ENCODE assay signal across 23 mouse cellular contexts in genomic region chr4:44073799-44074198, GRCm38 (mm10). TPM values are rescaled to one million over a fixed set of nuclear protein-coding genes. Genes with fewer than 3 reads are reported as not detected.
A peak's percentile ranks its signal among the peaks of the same experiment; 100 is the strongest.
DNase-seq lines count a peak whose midpoint lies in the region; ATAC-seq and TF ChIP-seq lines count a peak whose summit lies in the region.
"Had no signal": no experiment of that assay in that cellular context is flagged by ENCODE, and none has a peak within 500 bp of the region (broad histone marks: within the 10 kb centered on the region; RNA-seq: fewer than 3 reads in every experiment).

No protein-coding gene starts in this region.

- 77% methylated on average over 3 of the region's 3 CpGs for WGBS in heart, postnatal 0 days
- WGBS in intestine, embryonic 16.5 days = 79% methylated on average over 3 of the region's 3 CpGs
- 69% methylated on average over 3 of the region's 3 CpGs for WGBS in liver, embryonic 16.5 days (ENCODE audit: insufficient replicate concordance)
- WGBS in kidney, embryonic 14.5 days = 84% methylated on average over 3 of the region's 3 CpGs

- H3K4me3 ChIP-seq in heart, postnatal 0 days (ENCODE audit: low read depth, low read length) = no peak overlapping the region
- no peak overlapping the region for H3K4me3 ChIP-seq in intestine, embryonic 16.5 days (ENCODE audit: low read length)
- no peak overlapping the region for H3K4me3 ChIP-seq in liver, embryonic 16.5 days (ENCODE audit: low read depth, low read length)
- H3K4me3 ChIP-seq in kidney, embryonic 14.5 days (ENCODE audit: low read length) = no peak overlapping the region
- H3K4me3 ChIP-seq: embryonic facial prominence, embryonic 12.5 days; midbrain, embryonic 12.5 days had no signal

- no peak for TF ChIP-seq CTCF in heart, postnatal 0 days (IDR thresholded peaks at IDR 0.05; ENCODE audit: low read depth)

- no peak overlapping the region for H3K9ac ChIP-seq in heart, postnatal 0 days (replicated peaks; ENCODE audit: low read depth, low read length)
- H3K9ac ChIP-seq in intestine, embryonic 16.5 days (ENCODE audit: low read depth, low read length) = no peak overlapping the region
- H3K9ac ChIP-seq in liver, embryonic 16.5 days (ENCODE audit: low read depth, low read length) = no peak overlapping the region
- H3K9ac ChIP-seq in kidney, embryonic 14.5 days (ENCODE audit: low read depth, low read length) = no peak overlapping the region
- H3K9ac ChIP-seq: embryonic facial prominence, embryonic 12.5 days; midbrain, embryonic 12.5 days had no signal

- no peak for TF ChIP-seq EP300 in heart, postnatal 0 days (IDR thresholded peaks at IDR 0.05; ENCODE audit: low read depth)

- no peak for ATAC-seq in heart, postnatal 0 days (ENCODE audit: insufficient read depth, low read depth)
- no peak for ATAC-seq in intestine, embryonic 16.5 days
- no peak for ATAC-seq in liver, embryonic 16.5 days (ENCODE audit: low read depth)
- ATAC-seq in kidney, embryonic 14.5 days (ENCODE audit: low FRiP score, low TSS enrichment) = no peak
- ATAC-seq: CD4-positive, CD25-positive, alpha-beta regulatory T cell, adult 4 months; forebrain, postnatal 0 days; hindbrain, postnatal 0 days; Patski had no signal

- H3K27me3 ChIP-seq in heart, postnatal 0 days (ENCODE audit: control insufficient read depth, insufficient read depth, low read length) = no peaks in the 10 kb centered on the region
- H3K27me3 ChIP-seq in intestine, embryonic 16.5 days (replicated peaks; ENCODE audit: control insufficient read depth, insufficient read depth, low read length) = no peaks in the 10 kb centered on the region
- no peaks in the 10 kb centered on the region for H3K27me3 ChIP-seq in liver, embryonic 16.5 days (ENCODE audit: control insufficient read depth, insufficient read depth, low read depth, low read length)
- H3K27me3 ChIP-seq in kidney, embryonic 14.5 days (ENCODE audit: control insufficient read depth, insufficient read depth, low read length) = no peaks in the 10 kb centered on the region; the same call in 1 of the 2 replicates
- H3K27me3 ChIP-seq: embryonic facial prominence, embryonic 12.5 days; Patski had no signal

- no peak for DNase-seq in heart, postnatal 0 days (ENCODE audit: low spot score)
- no peak for DNase-seq in heart, postnatal 36 days
- peak; percentile 77 for DNase-seq in A20 (ENCODE audit: low read depth, low spot score)
- no peak for DNase-seq in kidney, adult 18-20 months
- no peak for DNase-seq in right cerebral cortex, postnatal 14 days
- DNase-seq: adrenal gland, adult 2 months; cerebellum, adult 18-20 months; cerebellum, postnatal 14 days; forebrain, postnatal 0 days; gastrocnemius, postnatal 25 days; kidney, adult 8-10 months; kidney, postnatal 14 days; lung, adult 2 months; lung, postnatal 14 days had no signal

- peaks cover 16% of the 10 kb centered on the region for H3K4me1 ChIP-seq in heart, postnatal 0 days (ENCODE audit: control insufficient read depth, insufficient read depth)
- peaks cover 15% of the 10 kb centered on the region for H3K4me1 ChIP-seq in intestine, embryonic 16.5 days (ENCODE audit: control insufficient read depth, insufficient read depth, low read length)
- H3K4me1 ChIP-seq in liver, embryonic 16.5 days (ENCODE audit: control insufficient read depth, low read depth, low read length) = peaks cover 37% of the 10 kb centered on the region
- peaks cover 12% of the 10 kb centered on the region; the same call in 1 of the 2 replicates for H3K4me1 ChIP-seq in kidney, embryonic 14.5 days (ENCODE audit: control insufficient read depth, insufficient read depth, low read length)

- H3K36me3 ChIP-seq in heart, postnatal 0 days (replicated peaks; ENCODE audit: control insufficient read depth, insufficient read depth, low read length) = no peaks in the 10 kb centered on the region
- no peaks in the 10 kb centered on the region for H3K36me3 ChIP-seq in intestine, embryonic 16.5 days (ENCODE audit: control insufficient read depth, insufficient read depth, low read length)
- H3K36me3 ChIP-seq in liver, embryonic 16.5 days (ENCODE audit: control insufficient read depth, insufficient read depth) = no peaks in the 10 kb centered on the region
- no peaks in the 10 kb centered on the region for H3K36me3 ChIP-seq in kidney, embryonic 14.5 days (ENCODE audit: control insufficient read depth, insufficient read depth, low read length)
- H3K36me3 ChIP-seq: embryonic facial prominence, embryonic 12.5 days; hindbrain, embryonic 10.5 days; midbrain, embryonic 12.5 days had no signal

- peak overlapping the region; percentile 97; the same call in 1 of the 2 replicates for H3K27ac ChIP-seq in heart, postnatal 0 days (ENCODE audit: low read depth)
- no peak overlapping the region for H3K27ac ChIP-seq in intestine, embryonic 16.5 days (ENCODE audit: low read length)
- H3K27ac ChIP-seq in liver, embryonic 16.5 days (ENCODE audit: low read length) = peak overlapping the region; percentile 86
- H3K27ac ChIP-seq in kidney, embryonic 14.5 days (ENCODE audit: low read depth, low read length) = no peak overlapping the region
- H3K27ac ChIP-seq: embryonic facial prominence, embryonic 12.5 days; hindbrain, embryonic 10.5 days; midbrain, embryonic 12.5 days had no signal

- no peak overlapping the region for H3K4me2 ChIP-seq in heart, postnatal 0 days (ENCODE audit: low read depth, low read length)
- 0 out of 2 replicates have a peak overlapping the region, but pooled peaks have one; percentile 3 for H3K4me2 ChIP-seq in intestine, embryonic 16.5 days (ENCODE audit: low read depth, low read length)
- H3K4me2 ChIP-seq in liver, embryonic 16.5 days (ENCODE audit: low read depth, low read length) = peak overlapping the region; percentile 95; the same call in 1 of the 2 replicates
- no peak overlapping the region for H3K4me2 ChIP-seq in kidney, embryonic 14.5 days (replicated peaks; ENCODE audit: low read depth, low read length)

- intact Hi-C loops in heart, postnatal 36 days (cut with DNase I) = loop anchor here (5.0 kb wide), 1 partner anchor 159 kb away; the partner anchor contains the start of gene Rnf38

- no peaks in the 10 kb centered on the region for H3K9me3 ChIP-seq in heart, postnatal 0 days (replicated peaks; ENCODE audit: control insufficient read depth, low read length)
- no peaks in the 10 kb centered on the region for H3K9me3 ChIP-seq in intestine, embryonic 16.5 days (ENCODE audit: control insufficient read depth, low read length)
- no peaks in the 10 kb centered on the region for H3K9me3 ChIP-seq in liver, embryonic 16.5 days (replicated peaks; ENCODE audit: control insufficient read depth, low read length)
- no peaks in the 10 kb centered on the region for H3K9me3 ChIP-seq in kidney, embryonic 14.5 days (ENCODE audit: control insufficient read depth, low read length)
- H3K9me3 ChIP-seq: embryonic facial prominence, embryonic 12.5 days; hindbrain, embryonic 10.5 days; midbrain, embryonic 12.5 days had no signal

RNA-seq across cellular contexts. Expression of gene Gne, which starts 10.2 kb away (rescaled TPM):
- total RNA-seq in heart, postnatal 0 days (2014; rRNA removed; ENCODE audit: low replicate concordance) = 44.0 and 45.5 TPM in 2 replicates
- polyA plus RNA-seq in heart, postnatal 0 days (2015; fragmentation: Nextera tagmentation; extraction: Ambion mirVana) = 24.2 and 25.5 TPM in 2 replicates
- total RNA-seq in heart, postnatal 36 days (2021) = 10 to 100 TPM; 23.1 to 28.6 TPM
- polyA plus RNA-seq in intestine, embryonic 16.5 days (2015; fragmentation: Nextera tagmentation; extraction: Ambion mirVana) = 50.4 and 57.2 TPM in 2 replicates
- polyA plus RNA-seq in liver, embryonic 16.5 days (2015; fragmentation: Nextera tagmentation; extraction: Ambion mirVana) = 32.2 and 36.2 TPM in 2 replicates
- polyA plus RNA-seq in kidney, embryonic 14.5 days (2014; fragmentation: Nextera tagmentation; extraction: Ambion mirVana) = 14.4 and 23.2 TPM in 2 replicates

Comparison
In these comparisons a context has a peak if more than half of its experiments do, and no peak if none do; other contexts are left out.
1. H3K27ac ChIP-seq: peak in heart, postnatal 0 days (single experiment) and liver, embryonic 16.5 days (single experiment); none in intestine, embryonic 16.5 days (single experiment) and kidney, embryonic 14.5 days (single experiment).
2. H3K4me2 ChIP-seq: peak in intestine, embryonic 16.5 days (single experiment) and liver, embryonic 16.5 days (single experiment); none in heart, postnatal 0 days (single experiment) and kidney, embryonic 14.5 days (single experiment).